Mouse (Mus musculus): ENCODE measurements at regions not wholly inside any gene's neighbourhood (a gene's known extent, or its start where the extent isn't known, plus 50 kb on each side); places are given as distances from the start of the nearest gene placed in this dataset.

DNA sequence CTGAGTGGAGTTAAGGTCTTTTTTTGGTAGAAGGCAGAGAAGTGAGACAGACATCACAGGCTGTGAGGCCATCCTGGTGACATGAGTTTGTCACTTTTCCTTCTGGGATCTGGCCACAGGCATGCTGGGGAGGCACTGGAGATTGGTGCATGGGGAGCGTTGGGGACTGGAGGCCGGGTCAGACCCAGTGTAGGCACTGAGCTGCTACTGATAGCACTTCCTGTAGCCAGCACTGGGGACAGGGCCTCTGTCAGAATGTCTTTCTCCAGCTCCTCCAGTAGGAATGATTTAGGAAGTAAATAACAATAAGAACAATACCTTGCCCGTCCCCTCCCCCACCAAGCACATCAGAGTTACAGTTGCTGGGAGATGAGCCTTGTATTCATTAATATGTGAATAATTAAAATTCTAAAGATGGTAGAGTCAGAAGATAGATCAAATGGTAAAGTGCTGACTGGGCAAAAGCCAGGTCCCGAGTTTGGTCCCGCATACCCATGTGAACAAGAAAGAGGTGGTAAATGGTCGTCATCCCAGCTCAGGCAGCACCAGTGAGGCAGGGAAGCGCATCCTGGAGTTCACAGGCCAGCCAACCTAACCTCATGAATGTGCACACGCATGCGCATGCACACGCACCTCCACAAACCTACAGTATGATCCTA is 510.9 kb upstream of the Atp11b start:
- Histone ChIP-seq H3K4me3 (ENCODE audit: low read length) (no peak overlapping the region), H3K9ac (ENCODE audit: low read depth, low read length) (no peak overlapping the region), H3K27me3 (replicated peaks; ENCODE audit: control insufficient read depth, insufficient read depth, low read length) (no peaks in the 10 kb centered on the region), H3K9me3 (ENCODE audit: control insufficient read depth, low read length) (no peaks in the 10 kb centered on the region), H3K4me1 (ENCODE audit: control insufficient read depth, insufficient read depth, low read length) (no peaks in the 10 kb centered on the region), H3K27ac (ENCODE audit: low read length) (no peak overlapping the region), H3K36me3 (ENCODE audit: control insufficient read depth, insufficient read depth, low read length) (no peaks in the 10 kb centered on the region), H3K4me2 (ENCODE audit: low read depth, low read length) (no peak overlapping the region)
- WGBS: 79% methylated on average over 10 of the region's 10 CpGs
- no peak for ATAC-seq

DNA sequence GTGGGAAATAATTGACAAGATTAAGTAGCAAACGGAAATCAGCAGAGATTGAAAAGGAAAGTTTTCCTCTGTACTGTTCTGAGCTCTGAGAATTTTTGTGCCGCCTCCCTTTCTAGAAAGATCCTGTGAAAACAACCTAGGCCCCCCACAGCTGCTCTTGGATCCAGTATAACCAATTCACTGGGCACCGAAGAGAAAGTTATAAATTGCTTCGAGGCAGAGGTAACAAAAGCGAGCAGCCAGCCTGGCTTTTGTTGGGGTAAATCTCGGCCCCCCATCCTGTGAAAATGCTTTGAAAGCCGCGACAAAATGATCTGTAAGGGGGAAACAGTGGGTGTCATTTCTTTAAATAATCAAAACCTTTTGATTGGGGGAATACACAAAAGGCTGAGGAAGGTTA is 508.9 kb upstream of the Atp11b start:
- no peaks in the 10 kb centered on the region for H3K27me3 ChIP-seq (replicated peaks; ENCODE audit: control insufficient read depth, insufficient read depth, low read length)
- no peak overlapping the region for H3K4me3 ChIP-seq (ENCODE audit: low read length)
- no peaks in the 10 kb centered on the region for H3K9me3 ChIP-seq (ENCODE audit: control insufficient read depth, low read length)
- no peaks in the 10 kb centered on the region for H3K4me1 ChIP-seq (ENCODE audit: control insufficient read depth, insufficient read depth, low read length)
- no peak overlapping the region for H3K27ac ChIP-seq (ENCODE audit: low read length)
- WGBS: 48% methylated on average over 8 of the region's 8 CpGs
- no peak for ATAC-seq
- H3K36me3 ChIP-seq (ENCODE audit: control insufficient read depth, insufficient read depth, low read length): no peaks in the 10 kb centered on the region
- no peak overlapping the region for H3K4me2 ChIP-seq (ENCODE audit: low read depth, low read length)
- H3K9ac ChIP-seq (ENCODE audit: low read depth, low read length): no peak overlapping the region

GRCm38 (mm10) chr3:35245946-35246665 is 507.8 kb upstream of the Atp11b start:
- ATAC-seq: no peak
- H3K4me2 ChIP-seq (ENCODE audit: low read depth, low read length): no peak overlapping the region
- H3K27ac ChIP-seq (ENCODE audit: low read length): no peak overlapping the region
- H3K9ac ChIP-seq (ENCODE audit: low read depth, low read length): no peak overlapping the region
- no peak overlapping the region for H3K4me3 ChIP-seq (ENCODE audit: low read length)
- WGBS: 74% methylated on average over 10 of the region's 10 CpGs
- H3K36me3 ChIP-seq (ENCODE audit: control insufficient read depth, insufficient read depth, low read length): no peaks in the 10 kb centered on the region
- no peaks in the 10 kb centered on the region for H3K4me1 ChIP-seq (ENCODE audit: control insufficient read depth, insufficient read depth, low read length)
- no peaks in the 10 kb centered on the region for H3K27me3 ChIP-seq (replicated peaks; ENCODE audit: control insufficient read depth, insufficient read depth, low read length)
- H3K9me3 ChIP-seq (ENCODE audit: control insufficient read depth, low read length): no peaks in the 10 kb centered on the region

DNA sequence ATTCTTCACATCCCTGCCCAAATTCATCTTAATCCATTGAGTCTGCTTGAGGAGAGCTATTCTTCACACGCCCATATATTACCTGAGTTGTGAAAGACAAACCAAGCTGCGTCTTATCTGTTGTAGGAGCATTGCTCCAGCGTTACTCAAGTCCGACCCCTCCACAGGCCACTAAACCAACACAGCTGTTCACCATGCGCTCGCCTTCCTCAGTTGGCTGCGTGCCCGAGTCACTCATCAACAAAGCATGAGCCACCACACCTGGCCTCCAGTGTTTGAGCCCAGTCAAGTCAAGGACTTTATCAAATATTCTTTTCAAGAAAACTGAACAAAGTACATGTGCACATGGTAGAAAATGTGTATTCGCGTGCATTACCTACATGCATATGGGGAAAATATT is 504.7 kb upstream of the Atp11b start:
- H3K9me3 ChIP-seq (ENCODE audit: control insufficient read depth, low read length): no peaks in the 10 kb centered on the region
- no peaks in the 10 kb centered on the region for H3K27me3 ChIP-seq (replicated peaks; ENCODE audit: control insufficient read depth, insufficient read depth, low read length)
- no peaks in the 10 kb centered on the region for H3K4me1 ChIP-seq (ENCODE audit: control insufficient read depth, insufficient read depth, low read length)
- H3K9ac ChIP-seq (ENCODE audit: low read depth, low read length): no peak overlapping the region
- no peak overlapping the region for H3K4me3 ChIP-seq (ENCODE audit: low read length)
- H3K36me3 ChIP-seq (ENCODE audit: control insufficient read depth, insufficient read depth, low read length): no peaks in the 10 kb centered on the region
- no peak overlapping the region for H3K4me2 ChIP-seq (ENCODE audit: low read depth, low read length)
- WGBS: 39% methylated on average over 10 of the region's 10 CpGs
- H3K27ac ChIP-seq (ENCODE audit: low read length): no peak overlapping the region
- ATAC-seq: peak; percentile 75

DNA sequence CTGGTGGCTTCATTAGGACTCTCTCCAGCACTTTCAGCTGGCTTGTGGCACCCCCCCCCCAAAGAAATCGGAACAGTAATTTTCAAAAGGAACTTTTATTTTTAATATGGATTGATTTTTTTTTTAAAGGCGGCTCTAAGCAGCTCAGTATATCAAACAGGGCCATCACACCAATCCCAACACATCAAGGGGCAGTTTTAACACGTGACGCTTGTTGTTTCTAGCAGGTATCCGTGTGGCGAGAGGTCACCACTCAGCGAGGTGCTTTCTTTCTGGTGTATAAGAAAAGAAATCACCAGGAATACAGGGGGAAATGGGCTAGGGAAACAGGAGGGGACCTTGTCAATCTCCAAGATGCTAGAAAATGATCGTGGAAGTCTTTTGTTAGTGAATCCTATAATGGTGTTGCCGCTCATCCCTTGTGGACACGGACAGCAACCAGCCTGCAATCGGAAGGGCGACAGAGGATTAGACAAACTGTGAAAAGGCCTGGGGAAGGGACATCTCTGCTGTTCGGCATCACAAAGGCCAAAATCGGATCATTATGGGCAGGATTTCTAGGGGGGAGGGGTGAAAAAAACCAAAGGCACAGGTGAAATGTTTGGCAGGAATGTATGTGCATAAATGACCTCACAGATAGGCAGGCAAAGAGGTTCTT is 503.7 kb upstream of the Atp11b start:
- no peaks in the 10 kb centered on the region for H3K36me3 ChIP-seq (ENCODE audit: control insufficient read depth, insufficient read depth, low read length)
- no peak overlapping the region for H3K4me2 ChIP-seq (ENCODE audit: low read depth, low read length)
- H3K27ac ChIP-seq (ENCODE audit: low read length): no peak overlapping the region
- H3K4me3 ChIP-seq (ENCODE audit: low read length): no peak overlapping the region
- no peak for ATAC-seq
- no peak overlapping the region for H3K9ac ChIP-seq (ENCODE audit: low read depth, low read length)
- no peaks in the 10 kb centered on the region for H3K27me3 ChIP-seq (replicated peaks; ENCODE audit: control insufficient read depth, insufficient read depth, low read length)
- WGBS: 77% methylated on average over 14 of the region's 14 CpGs
- no peaks in the 10 kb centered on the region for H3K9me3 ChIP-seq (ENCODE audit: control insufficient read depth, low read length)
- H3K4me1 ChIP-seq (ENCODE audit: control insufficient read depth, insufficient read depth, low read length): no peaks in the 10 kb centered on the region

DNA sequence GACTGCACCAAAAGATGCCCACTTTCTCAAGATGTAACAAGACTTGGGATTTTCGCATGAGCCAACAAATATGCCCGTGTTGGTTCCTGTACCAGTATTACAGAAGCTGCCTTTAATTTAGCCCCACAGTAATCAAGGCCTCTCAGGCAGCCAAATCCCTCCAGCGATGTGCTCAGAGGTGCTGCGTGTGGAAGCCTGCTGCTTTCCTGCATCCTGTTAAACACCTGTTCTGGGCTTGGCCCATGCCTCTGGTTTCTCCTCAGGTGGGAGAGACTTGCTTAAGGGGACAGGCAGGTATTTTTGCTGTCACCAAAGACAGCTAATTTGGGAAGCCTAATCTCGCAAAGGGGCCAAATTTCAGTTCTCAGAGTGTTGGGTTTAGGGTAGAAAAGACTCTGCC is 500.0 kb upstream of the Atp11b start:
- Histone ChIP-seq H3K9ac (ENCODE audit: low read depth, low read length) (no peak overlapping the region), H3K4me3 (ENCODE audit: low read length) (no peak overlapping the region), H3K9me3 (ENCODE audit: control insufficient read depth, low read length) (no peaks in the 10 kb centered on the region), H3K36me3 (ENCODE audit: control insufficient read depth, insufficient read depth, low read length) (no peaks in the 10 kb centered on the region), H3K27ac (ENCODE audit: low read length) (no peak overlapping the region), H3K27me3 (replicated peaks; ENCODE audit: control insufficient read depth, insufficient read depth, low read length) (no peaks in the 10 kb centered on the region), H3K4me1 (ENCODE audit: control insufficient read depth, insufficient read depth, low read length) (no peaks in the 10 kb centered on the region), H3K4me2 (ENCODE audit: low read depth, low read length) (no peak overlapping the region)
- 73% methylated on average over 5 of the region's 5 CpGs for WGBS
- no peak for ATAC-seq

GRCm38 (mm10) chr3:35260936-35261335 is 493.0 kb upstream of the Atp11b start:
- no peak for ATAC-seq
- Histone ChIP-seq H3K9me3 (ENCODE audit: control insufficient read depth, low read length) (no peaks in the 10 kb centered on the region), H3K4me2 (ENCODE audit: low read depth, low read length) (no peak overlapping the region), H3K9ac (ENCODE audit: low read depth, low read length) (no peak overlapping the region), H3K4me3 (ENCODE audit: low read length) (no peak overlapping the region), H3K27ac (ENCODE audit: low read length) (no peak overlapping the region), H3K27me3 (replicated peaks; ENCODE audit: control insufficient read depth, insufficient read depth, low read length) (no peaks in the 10 kb centered on the region), H3K36me3 (ENCODE audit: control insufficient read depth, insufficient read depth, low read length) (no peaks in the 10 kb centered on the region), H3K4me1 (ENCODE audit: control insufficient read depth, insufficient read depth, low read length) (no peaks in the 10 kb centered on the region)
- WGBS: 88% methylated on average over 6 of the region's 6 CpGs

GRCm38 (mm10) chr3:35268949-35269348 is 485.0 kb upstream of the Atp11b start:
- H3K27ac ChIP-seq (ENCODE audit: low read length): no peak overlapping the region
- no peak for ATAC-seq
- H3K27me3 ChIP-seq (replicated peaks; ENCODE audit: control insufficient read depth, insufficient read depth, low read length): no peaks in the 10 kb centered on the region
- no peak overlapping the region for H3K4me3 ChIP-seq (ENCODE audit: low read length)
- H3K4me1 ChIP-seq (ENCODE audit: control insufficient read depth, insufficient read depth, low read length): no peaks in the 10 kb centered on the region
- no peak overlapping the region for H3K9ac ChIP-seq (ENCODE audit: low read depth, low read length)
- no peak overlapping the region for H3K4me2 ChIP-seq (ENCODE audit: low read depth, low read length)
- H3K9me3 ChIP-seq (ENCODE audit: control insufficient read depth, low read length): no peaks in the 10 kb centered on the region
- 57% methylated on average over 4 of the region's 4 CpGs for WGBS
- H3K36me3 ChIP-seq (ENCODE audit: control insufficient read depth, insufficient read depth, low read length): no peaks in the 10 kb centered on the region

- no peak overlapping the region for H3K4me2 ChIP-seq (ENCODE audit: low read depth, low read length)
- H3K27me3 ChIP-seq (replicated peaks; ENCODE audit: control insufficient read depth, insufficient read depth, low read length): no peaks in the 10 kb centered on the region
- no peak overlapping the region for H3K4me3 ChIP-seq (ENCODE audit: low read length)
- no peaks in the 10 kb centered on the region for H3K36me3 ChIP-seq (ENCODE audit: control insufficient read depth, insufficient read depth, low read length)
- H3K27ac ChIP-seq (ENCODE audit: low read length): no peak overlapping the region
- no peaks in the 10 kb centered on the region for H3K4me1 ChIP-seq (ENCODE audit: control insufficient read depth, insufficient read depth, low read length)
- WGBS: 68% methylated on average over 7 of the region's 7 CpGs
- no peaks in the 10 kb centered on the region for H3K9me3 ChIP-seq (ENCODE audit: control insufficient read depth, low read length)
- no peak for ATAC-seq
- no peak overlapping the region for H3K9ac ChIP-seq (ENCODE audit: low read depth, low read length)
Measured at GRCm38 (mm10) chr3:35269977-35270880, 483.7 kb upstream of the Atp11b start.
